Comparison of ENCODE assay signal across 24 mouse cellular contexts in the genomic region with DNA sequence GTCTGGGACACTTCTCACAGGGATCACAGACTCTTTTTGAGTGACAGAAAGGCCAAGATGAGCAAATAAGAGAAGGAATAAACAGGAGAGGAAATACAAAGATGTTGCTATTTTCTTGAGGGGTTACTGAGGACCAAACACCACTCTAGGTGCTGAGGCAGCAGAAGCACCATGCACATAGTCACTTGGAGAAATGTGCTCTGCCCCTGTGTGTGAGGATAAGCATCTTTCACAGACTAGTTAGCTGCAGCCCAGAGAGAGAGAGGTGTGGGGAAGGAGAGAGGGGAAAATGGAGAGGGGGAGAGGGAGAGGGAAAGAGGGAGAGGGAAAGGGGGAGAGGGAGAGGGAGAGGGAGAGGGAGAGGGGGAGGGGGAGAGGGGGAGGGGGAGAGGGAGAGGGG.
DNase-seq lines count a peak whose midpoint lies in the region; ATAC-seq and TF ChIP-seq lines count a peak whose summit lies in the region.
"Had no signal": no experiment of that assay in that cellular context is flagged by ENCODE, and none has a peak within 500 bp of the region (broad histone marks: within the 10 kb centered on the region; RNA-seq: fewer than 3 reads in every experiment).

No protein-coding gene starts in this region.

- DNase-seq in midbrain, postnatal 0 days (ENCODE audit: low spot score), result no peak
- peak; percentile 11 for DNase-seq in retina, postnatal 1 day
- no peak for DNase-seq in retina, embryonic 14.5 days (ENCODE audit: low spot score)
- DNase-seq: adrenal gland, adult 8-10 months; adrenal gland, postnatal 25 days; cerebellum, adult 11-12 months; cerebellum, adult 8-10 months; cerebellum, postnatal 10 days; cerebellum, postnatal 36 days; embryo, embryonic 11 days; gastrocnemius, postnatal 25 days; heart, adult 18-20 months; heart, postnatal 14 days; heart, postnatal 4 days had no signal

- H3K36me3 ChIP-seq in hindbrain, embryonic 13.5 days, result no peaks in the 10 kb centered on the region
- H3K36me3 ChIP-seq in hindbrain, embryonic 12.5 days, result no peaks in the 10 kb centered on the region
- H3K36me3 ChIP-seq in midbrain, embryonic 13.5 days, result no peaks in the 10 kb centered on the region
- H3K36me3 ChIP-seq in midbrain, postnatal 0 days (ENCODE audit: insufficient read depth, low read length), result no peaks in the 10 kb centered on the region
- H3K36me3 ChIP-seq: embryonic facial prominence, embryonic 10.5 days; embryonic facial prominence, embryonic 13.5 days; forebrain, embryonic 12.5 days; forebrain, embryonic 15.5 days; heart, embryonic 13.5 days had no signal

- ATAC-seq in hindbrain, embryonic 13.5 days (ENCODE audit: low FRiP score), result no peak
- no peak for ATAC-seq in hindbrain, embryonic 12.5 days (ENCODE audit: low FRiP score)
- ATAC-seq in midbrain, embryonic 13.5 days, result 0 out of 2 replicates have a peak, but pooled peaks have one; percentile 29
- no peak for ATAC-seq in midbrain, postnatal 0 days (ENCODE audit: low FRiP score)
- ATAC-seq: activated CD4-positive, CD25-positive, alpha-beta regulatory T cell, adult 4 months had no signal

- H3K9ac ChIP-seq in hindbrain, embryonic 13.5 days, result no peak overlapping the region
- H3K9ac ChIP-seq in hindbrain, embryonic 12.5 days, result no peak overlapping the region
- H3K9ac ChIP-seq in midbrain, embryonic 13.5 days (replicated peaks), result no peak overlapping the region
- H3K9ac ChIP-seq in midbrain, postnatal 0 days (replicated peaks; ENCODE audit: low read length, poor library complexity, severe bottlenecking), result no peak overlapping the region
- H3K9ac ChIP-seq: embryonic facial prominence, embryonic 13.5 days; forebrain, embryonic 12.5 days; forebrain, embryonic 15.5 days; heart, embryonic 13.5 days had no signal

- no peaks in the 10 kb centered on the region for H3K9me3 ChIP-seq in hindbrain, embryonic 13.5 days
- H3K9me3 ChIP-seq in hindbrain, embryonic 12.5 days (replicated peaks), result no peaks in the 10 kb centered on the region
- no peaks in the 10 kb centered on the region for H3K9me3 ChIP-seq in midbrain, embryonic 13.5 days
- no peaks in the 10 kb centered on the region for H3K9me3 ChIP-seq in midbrain, postnatal 0 days (ENCODE audit: low read length)
- H3K9me3 ChIP-seq: embryonic facial prominence, embryonic 10.5 days; embryonic facial prominence, embryonic 13.5 days; forebrain, embryonic 12.5 days; forebrain, embryonic 15.5 days; heart, embryonic 13.5 days had no signal

- no peaks in the 10 kb centered on the region for H3K27me3 ChIP-seq in hindbrain, embryonic 13.5 days
- no peaks in the 10 kb centered on the region for H3K27me3 ChIP-seq in hindbrain, embryonic 12.5 days
- H3K27me3 ChIP-seq in midbrain, embryonic 13.5 days, result no peaks in the 10 kb centered on the region
- H3K27me3 ChIP-seq in midbrain, postnatal 0 days (ENCODE audit: insufficient read depth, low read length), result no peaks in the 10 kb centered on the region
- H3K27me3 ChIP-seq: embryonic facial prominence, embryonic 13.5 days; heart, embryonic 13.5 days had no signal

- H3K4me3 ChIP-seq in hindbrain, embryonic 13.5 days, result no peak overlapping the region
- H3K4me3 ChIP-seq in hindbrain, embryonic 12.5 days, result no peak overlapping the region
- H3K4me3 ChIP-seq in midbrain, embryonic 13.5 days (replicated peaks), result no peak overlapping the region
- no peak overlapping the region for H3K4me3 ChIP-seq in midbrain, postnatal 0 days (ENCODE audit: low read depth, low read length)
- H3K4me3 ChIP-seq: embryonic facial prominence, embryonic 10.5 days; embryonic facial prominence, embryonic 13.5 days; erythroblast, embryonic 14.5 days; forebrain, embryonic 12.5 days; forebrain, embryonic 15.5 days; heart, embryonic 13.5 days had no signal

- H3K4me1 ChIP-seq in hindbrain, embryonic 13.5 days (replicated peaks), result peaks cover 19% of the 10 kb centered on the region
- 0 out of 2 replicates have a peak, but pooled peaks cover 2% of the 10 kb centered on the region for H3K4me1 ChIP-seq in hindbrain, embryonic 12.5 days
- peaks cover 23% of the 10 kb centered on the region for H3K4me1 ChIP-seq in midbrain, embryonic 13.5 days (replicated peaks)
- H3K4me1 ChIP-seq in midbrain, postnatal 0 days (ENCODE audit: insufficient read depth, low read length), result no peaks in the 10 kb centered on the region
- H3K4me1 ChIP-seq: embryonic facial prominence, embryonic 10.5 days; embryonic facial prominence, embryonic 13.5 days had no signal

- TF ChIP-seq CTCF in midbrain, postnatal 0 days (IDR thresholded peaks at IDR 0.05), result no peak

- no peak overlapping the region for H3K4me2 ChIP-seq in hindbrain, embryonic 13.5 days
- H3K4me2 ChIP-seq in hindbrain, embryonic 12.5 days (replicated peaks), result no peak overlapping the region
- H3K4me2 ChIP-seq in midbrain, embryonic 13.5 days (replicated peaks), result no peak overlapping the region
- H3K4me2 ChIP-seq in midbrain, postnatal 0 days (ENCODE audit: low read depth, low read length, poor library complexity, severe bottlenecking), result no peak overlapping the region
- H3K4me2 ChIP-seq: embryonic facial prominence, embryonic 13.5 days; forebrain, embryonic 12.5 days; forebrain, embryonic 15.5 days; heart, embryonic 13.5 days had no signal

- peak overlapping the region; percentile 41; the same call in 1 of the 2 replicates for H3K27ac ChIP-seq in hindbrain, embryonic 13.5 days
- no peak overlapping the region for H3K27ac ChIP-seq in hindbrain, embryonic 12.5 days
- H3K27ac ChIP-seq in midbrain, embryonic 13.5 days, result peak overlapping the region; percentile 74
- no peak overlapping the region for H3K27ac ChIP-seq in midbrain, postnatal 0 days (ENCODE audit: low read depth, low read length)
- H3K27ac ChIP-seq: embryonic facial prominence, embryonic 10.5 days; embryonic facial prominence, embryonic 13.5 days; forebrain, embryonic 12.5 days; forebrain, embryonic 15.5 days; heart, embryonic 13.5 days had no signal

Comparison
In these comparisons a context has a peak if more than half of its experiments do, and no peak if none do; other contexts are left out.
1. H3K27ac ChIP-seq: peak in hindbrain, embryonic 13.5 days (single experiment) and midbrain, embryonic 13.5 days (single experiment); none in hindbrain, embryonic 12.5 days (single experiment) and midbrain, postnatal 0 days (single experiment).